Comparison of ENCODE assay signal across 15 mouse cellular contexts in genomic region chr4:129558321-129558955, GRCm38 (mm10). TPM values are rescaled to one million over a fixed set of nuclear protein-coding genes. Genes with fewer than 3 reads are reported as not detected.
DNase-seq lines count a peak whose midpoint lies in the region; ATAC-seq lines count a peak whose summit lies in the region.
"Had no signal": no experiment of that assay in that cellular context is flagged by ENCODE, and none has a peak within 500 bp of the region (broad histone marks: within the 10 kb centered on the region; RNA-seq: fewer than 3 reads in every experiment).

No protein-coding gene starts in this region.

- 84% methylated on average over 12 of the region's 12 CpGs for WGBS in kidney, embryonic 14.5 days
- 79% methylated on average over 12 of the region's 12 CpGs for WGBS in heart, embryonic 10.5 days

- peaks cover 4% of the 10 kb centered on the region; the same call in 1 of the 2 replicates for H3K36me3 ChIP-seq in erythroblast, embryonic 14.5 days (ENCODE audit: control insufficient read depth)
- no peaks in the 10 kb centered on the region for H3K36me3 ChIP-seq in kidney, embryonic 14.5 days (ENCODE audit: control insufficient read depth, insufficient read depth, low read length)
- H3K36me3 ChIP-seq in heart, embryonic 10.5 days = no peaks in the 10 kb centered on the region
- H3K36me3 ChIP-seq: forebrain, embryonic 10.5 days; heart, embryonic 13.5 days; intestine, embryonic 15.5 days had no signal

- peak; percentile 46 to 47 for DNase-seq in spleen, adult 18-20 months
- no peak for DNase-seq in spleen, adult 12 weeks (ENCODE audit: low spot score)
- peak; percentile 63 for DNase-seq in natural killer cell, adult 2 months (ENCODE audit: low spot score in 2 of 2)
- DNase-seq in thymus, postnatal 4 days = peak; percentile 86
- no peak for DNase-seq in heart, embryonic 10.5 days (ENCODE audit: low spot score)
- DNase-seq: cerebellum, adult 2 months; lung, embryonic 14.5 days had no signal

- H3K9ac ChIP-seq in kidney, embryonic 14.5 days (ENCODE audit: low read depth, low read length) = no peak overlapping the region
- H3K9ac ChIP-seq: heart, embryonic 13.5 days; intestine, embryonic 15.5 days; lung, embryonic 14.5 days had no signal

- H3K4me1 ChIP-seq in erythroblast, embryonic 14.5 days (ENCODE audit: control insufficient read depth) = peaks cover 52% of the 10 kb centered on the region
- H3K4me1 ChIP-seq in kidney, embryonic 14.5 days (ENCODE audit: control insufficient read depth, insufficient read depth, low read length) = peaks cover 9% of the 10 kb centered on the region; the same call in 1 of the 2 replicates
- H3K4me1 ChIP-seq in heart, embryonic 10.5 days = peaks cover 24% of the 10 kb centered on the region

- no peak overlapping the region for H3K27ac ChIP-seq in kidney, embryonic 14.5 days (ENCODE audit: low read depth, low read length)
- H3K27ac ChIP-seq in heart, embryonic 10.5 days = no peak overlapping the region
- H3K27ac ChIP-seq: forebrain, embryonic 10.5 days; heart, embryonic 13.5 days; intestine, embryonic 15.5 days had no signal

- peaks cover 20% of the 10 kb centered on the region for H3K27me3 ChIP-seq in erythroblast, embryonic 14.5 days (ENCODE audit: control insufficient read depth)
- no peaks in the 10 kb centered on the region for H3K27me3 ChIP-seq in kidney, embryonic 14.5 days (ENCODE audit: control insufficient read depth, insufficient read depth, low read length)
- H3K27me3 ChIP-seq in heart, embryonic 10.5 days (ENCODE audit: insufficient read depth, poor library complexity, severe bottlenecking) = 0 out of 2 replicates have a peak, but pooled peaks cover 19% of the 10 kb centered on the region
- H3K27me3 ChIP-seq: heart, embryonic 13.5 days; intestine, embryonic 15.5 days had no signal

- H3K4me2 ChIP-seq in kidney, embryonic 14.5 days (replicated peaks; ENCODE audit: low read depth, low read length) = no peak overlapping the region
- H3K4me2 ChIP-seq: heart, embryonic 13.5 days; intestine, embryonic 15.5 days; lung, embryonic 14.5 days had no signal

- H3K9me3 ChIP-seq in erythroblast, embryonic 14.5 days (ENCODE audit: control insufficient read depth, low read length) = no peaks in the 10 kb centered on the region
- H3K9me3 ChIP-seq in kidney, embryonic 14.5 days (ENCODE audit: control insufficient read depth, low read length) = no peaks in the 10 kb centered on the region
- no peaks in the 10 kb centered on the region for H3K9me3 ChIP-seq in heart, embryonic 10.5 days
- H3K9me3 ChIP-seq: forebrain, embryonic 10.5 days; heart, embryonic 13.5 days; intestine, embryonic 15.5 days had no signal

- ATAC-seq in erythroblast, adult 5-6 weeks (replicated peaks; ENCODE audit: low FRiP score, poor library complexity, severe bottlenecking) = no peak
- no peak for ATAC-seq in kidney, embryonic 14.5 days (ENCODE audit: low FRiP score, low TSS enrichment)
- ATAC-seq: intestine, embryonic 15.5 days had no signal

- peak overlapping the region; percentile 71 for H3K4me3 ChIP-seq in erythroblast, embryonic 14.5 days (replicated peaks)
- H3K4me3 ChIP-seq in kidney, embryonic 14.5 days (ENCODE audit: low read length) = no peak overlapping the region
- H3K4me3 ChIP-seq in heart, embryonic 10.5 days = no peak overlapping the region
- H3K4me3 ChIP-seq: forebrain, embryonic 10.5 days; heart, embryonic 13.5 days; intestine, embryonic 15.5 days; myocyte had no signal

RNA-seq across cellular contexts. Expression of gene Lck, which starts 15.0 kb away (rescaled TPM):
- polyA plus RNA-seq in erythroblast, embryonic 14.5 days (2012) = 3.0 and 3.1 TPM in 2 replicates
- total RNA-seq in erythroblast, adult 5-6 weeks (2015; ENCODE audit: low replicate concordance) = 2.9 TPM in 1 of 2 replicates, not detected in the other
- 4.3 and 6.1 TPM in 2 replicates for total RNA-seq in erythroblast, adult 5-6 weeks (2017; ENCODE audit: low replicate concordance)
- polyA plus RNA-seq in kidney, embryonic 14.5 days (2014; fragmentation: Nextera tagmentation; extraction: Ambion mirVana) = 11.4 and 14.1 TPM in 2 replicates
- 3.0 and 6.3 TPM in 2 replicates for polyA plus RNA-seq in heart, embryonic 10.5 days (2016; fragmentation: Nextera tagmentation; extraction: Ambion mirVana)

RNA-seq across cellular contexts. Expression of gene Hdac1, which starts 15.9 kb away (rescaled TPM):
- 9.1 and 9.2 TPM in 2 replicates for polyA plus RNA-seq in erythroblast, embryonic 14.5 days (2012)
- total RNA-seq in erythroblast, adult 5-6 weeks (2015; ENCODE audit: low replicate concordance) = 41.1 and 45.8 TPM in 2 replicates
- 27.0 and 42.9 TPM in 2 replicates for total RNA-seq in erythroblast, adult 5-6 weeks (2017; ENCODE audit: low replicate concordance)
- polyA plus RNA-seq in kidney, embryonic 14.5 days (2014; fragmentation: Nextera tagmentation; extraction: Ambion mirVana) = 245 and 265 TPM in 2 replicates
- 201 and 237 TPM in 2 replicates for polyA plus RNA-seq in heart, embryonic 10.5 days (2016; fragmentation: Nextera tagmentation; extraction: Ambion mirVana)

RNA-seq across cellular contexts. Expression of gene Fam167b, which starts 19.9 kb away (rescaled TPM):
- 0.15 TPM in 1 of 2 replicates, not detected in the other for polyA plus RNA-seq in erythroblast, embryonic 14.5 days (2012)
- total RNA-seq in erythroblast, adult 5-6 weeks (2015; ENCODE audit: low replicate concordance) = not detected in 2 replicates
- total RNA-seq in erythroblast, adult 5-6 weeks (2017; ENCODE audit: low replicate concordance) = not detected in 2 replicates
- 17.7 and 19.7 TPM in 2 replicates for polyA plus RNA-seq in kidney, embryonic 14.5 days (2014; fragmentation: Nextera tagmentation; extraction: Ambion mirVana)
- polyA plus RNA-seq in heart, embryonic 10.5 days (2016; fragmentation: Nextera tagmentation; extraction: Ambion mirVana) = 1.6 and 3.6 TPM in 2 replicates
- total RNA-seq: megakaryocyte-erythroid progenitor cell, adult 5-6 weeks had no signal

RNA-seq across cellular contexts. Expression of gene Eif3i, which starts 42.0 kb away (rescaled TPM):
- polyA plus RNA-seq in erythroblast, embryonic 14.5 days (2012) = 14.4 and 16.7 TPM in 2 replicates
- 92.8 and 113 TPM in 2 replicates for total RNA-seq in erythroblast, adult 5-6 weeks (2015; ENCODE audit: low replicate concordance)
- total RNA-seq in erythroblast, adult 5-6 weeks (2017; ENCODE audit: low replicate concordance) = 50.9 and 56.7 TPM in 2 replicates
- 340 and 401 TPM in 2 replicates for polyA plus RNA-seq in kidney, embryonic 14.5 days (2014; fragmentation: Nextera tagmentation; extraction: Ambion mirVana)
- polyA plus RNA-seq in heart, embryonic 10.5 days (2016; fragmentation: Nextera tagmentation; extraction: Ambion mirVana) = 212 and 236 TPM in 2 replicates

RNA-seq across cellular contexts. Expression of gene Tmem234, which starts 42.0 kb away (rescaled TPM):
- polyA plus RNA-seq in erythroblast, embryonic 14.5 days (2012) = 53.2 and 58.6 TPM in 2 replicates
- 37.9 and 60.8 TPM in 2 replicates for total RNA-seq in erythroblast, adult 5-6 weeks (2015; ENCODE audit: low replicate concordance)
- 82.2 and 119 TPM in 2 replicates for total RNA-seq in erythroblast, adult 5-6 weeks (2017; ENCODE audit: low replicate concordance)
- 213 and 219 TPM in 2 replicates for polyA plus RNA-seq in kidney, embryonic 14.5 days (2014; fragmentation: Nextera tagmentation; extraction: Ambion mirVana)
- 184 and 200 TPM in 2 replicates for polyA plus RNA-seq in heart, embryonic 10.5 days (2016; fragmentation: Nextera tagmentation; extraction: Ambion mirVana)

Comparison
In these comparisons a context has a peak if more than half of its experiments do, and no peak if none do; other contexts are left out.
1. DNase-seq: peak in spleen, adult 18-20 months (2 of 2), natural killer cell, adult 2 months (2 of 2) and thymus, postnatal 4 days (single experiment); none in spleen, adult 12 weeks (single experiment) and heart, embryonic 10.5 days (single experiment).
2. RNA of gene Hdac1, which starts 15.9 kb away (polyA plus RNA-seq): 245 to 265 TPM in kidney, embryonic 14.5 days and 201 to 237 TPM in heart, embryonic 10.5 days; 9.1 to 9.2 TPM in erythroblast, embryonic 14.5 days; every median in the first group is over 10 times any median in the second.